Mouse (Mus musculus) liver, embryonic 14.5 days (tissue): ENCODE measurements around the gene Wsb1. TPM values are rescaled to one million over a fixed set of nuclear protein-coding genes. Genes with fewer than 3 reads are reported as not detected.

Source experiments
- ATAC-seq: fragments of 200-750 bp; cut with Nextera tagmentation; 2 replicates; pipeline ENCODE4 v1.8.0; 2017; ENCODE audit warnings: moderate number of reproducible peaks, mild to moderate bottlenecking, moderate library complexity; ENCODE audit not compliant: insufficient read depth
- DNase-seq, 3 experiments: peaks; one replicate each; pipeline ENCODE4 v3.0.0-alpha.2; 2012 to 2013; ENCODE audit warnings: low read depth in 3 of 3, low spot score in 3 of 3
- H3K27ac ChIP-seq: fragments of 300-500 bp; sonication (generic); 2 replicates; pipeline ENCODE4 v1.5.1; 2014; ENCODE audit warnings: moderate library complexity, mild to moderate bottlenecking, control low read depth, inconsistent platforms
- H3K27me3 ChIP-seq: fragments of 300-500 bp; sonication (generic); 2 replicates; pipeline ENCODE4 v1.6.1; 2014; ENCODE audit warnings: mild to moderate bottlenecking, low read length, moderate library complexity; ENCODE audit not compliant: control insufficient read depth, insufficient read depth
- H3K36me3 ChIP-seq: fragments of 300-500 bp; sonication (generic); replicated peaks from 2 replicates; pipeline ENCODE4 v1.6.1; 2014; ENCODE audit warnings: low read depth; ENCODE audit not compliant: control insufficient read depth, insufficient read depth
- H3K4me1 ChIP-seq, 2 experiments: fragments of 200-500 bp in 1 of 2; fragments of 300-500 bp in 1 of 2; sonication (generic) in 1 of 2; replicated peaks; 2 replicates each; pipeline ENCODE4 v1.6.1; 2012 to 2014; ENCODE audit warnings: antibody characterized with exemption in 1 of 2, inconsistent platforms in 1 of 2, low read length in 1 of 2; ENCODE audit not compliant: control insufficient read depth in 2 of 2, insufficient read depth in 2 of 2
- H3K4me2 ChIP-seq: fragments of 300-500 bp; sonication (generic); 2 replicates; pipeline ENCODE4 v1.6.1; 2014; ENCODE audit warnings: low read depth, mild to moderate bottlenecking, control low read depth, moderate library complexity
- H3K4me3 ChIP-seq, 2 experiments: fragments of 200-500 bp in 1 of 2; fragments of 300-500 bp in 1 of 2; sonication (generic) in 1 of 2; 2 replicates each; pipeline ENCODE4 v1.5.1; 2012 to 2014; ENCODE audit warnings: low read depth in 2 of 2, low read length in 2 of 2, mild to moderate bottlenecking in 2 of 2, control low read depth in 1 of 2, inconsistent platforms in 1 of 2, moderate library complexity in 1 of 2; ENCODE audit not compliant: insufficient read depth in 1 of 2
- H3K9ac ChIP-seq: fragments of 300-500 bp; sonication (generic); replicated peaks from 2 replicates; pipeline ENCODE4 v1.6.1; 2014; ENCODE audit warnings: mild to moderate bottlenecking, control low read depth, moderate library complexity
- H3K9me3 ChIP-seq: fragments of 300-500 bp; sonication (generic); 2 replicates; pipeline ENCODE4 v1.6.1; 2016; ENCODE audit warnings: low read length, mixed read lengths; ENCODE audit not compliant: control insufficient read depth
- CTCF ChIP-seq: IDR thresholded peaks from 2 replicates; pipeline ENCODE4 v1.5.1; 2016; ENCODE audit warnings: antibody characterized with exemption, low read depth, control low read depth
- EP300 ChIP-seq: IDR thresholded peaks from 2 replicates; pipeline ENCODE4 v1.6.1; 2016; ENCODE audit warnings: antibody characterized with exemption, low read depth
- WGBS: fragments of 180-500 bp; shearing (Covaris S2); extraction: QIAGEN DNeasy Blood & Tissue Kit; methylation state at CpG from one replicate; pipeline ENCODE4 v1.1.7; 2014; ENCODE audit not compliant: insufficient replicate concordance; 5-methylcytosine and 5-hydroxymethylcytosine counted together
- polyA plus RNA-seq, 2 experiments: library from polyadenylated mRNA; depleted of rRNA in 1 of 2; stranded (reverse) in 1 of 2; unstranded in 1 of 2; fragments of >200 nt; fragmentation: Nextera tagmentation in 1 of 2; extraction: Ambion mirVana in 1 of 2; gene quantifications; 2 replicates each; pipeline versions ENCODE4 v1.2.1 to v1.2.3; 2012 to 2014

Gene Wsb1
- polyA plus RNA-seq, 2 experiments, result 29.4 to 30.2 TPM

DNA sequence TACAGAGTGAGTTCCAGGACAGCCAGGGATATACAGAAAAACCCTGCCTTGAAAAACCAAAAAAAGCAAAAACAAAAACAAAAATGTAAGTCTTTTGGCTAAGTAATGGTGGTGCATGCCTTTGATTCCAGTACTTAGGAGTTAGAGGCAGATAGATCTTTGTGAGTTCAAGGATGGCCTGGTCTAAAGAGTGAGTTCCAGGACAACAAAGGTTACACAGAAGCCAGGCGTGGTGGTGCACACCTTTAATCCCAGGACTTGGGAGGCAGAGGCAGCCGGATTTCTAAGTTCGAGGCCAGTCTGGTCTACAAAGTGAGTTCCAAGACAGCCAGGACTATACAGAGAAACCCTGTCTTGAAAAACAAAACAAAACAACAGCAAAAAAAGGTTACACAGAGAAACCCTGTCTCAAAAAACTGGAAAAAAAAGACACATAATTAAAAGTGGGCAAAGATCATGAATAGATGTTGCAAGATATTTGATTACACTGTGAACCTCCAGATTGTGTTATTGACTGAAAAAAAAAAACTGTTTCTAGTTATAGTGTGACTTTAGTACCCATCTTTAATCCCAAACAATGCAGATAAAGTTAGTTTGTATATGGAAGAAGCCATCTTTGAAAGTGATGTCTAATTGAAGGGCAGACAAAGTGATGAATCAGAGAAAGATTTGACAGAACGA is 29.0 kb upstream of the Wsb1 start:
- Histone ChIP-seq H3K36me3 (no peaks in the 10 kb centered on the region), H3K27ac (no peak overlapping the region), H3K4me1 (peaks cover 12 to 27% of the 10 kb centered on the region in 2 experiments), H3K9me3 (no peaks in the 10 kb centered on the region), H3K4me3 (no peak overlapping the region), H3K9ac (no peak overlapping the region), H3K4me2 (no peak overlapping the region), H3K27me3 (no peaks in the 10 kb centered on the region)
- no peak for TF ChIP-seq EP300
- no peak for TF ChIP-seq CTCF
- ATAC-seq (no peak), DNase-seq (no peak)
- 61% methylated on average over 4 of the region's 4 CpGs for WGBS

DNA sequence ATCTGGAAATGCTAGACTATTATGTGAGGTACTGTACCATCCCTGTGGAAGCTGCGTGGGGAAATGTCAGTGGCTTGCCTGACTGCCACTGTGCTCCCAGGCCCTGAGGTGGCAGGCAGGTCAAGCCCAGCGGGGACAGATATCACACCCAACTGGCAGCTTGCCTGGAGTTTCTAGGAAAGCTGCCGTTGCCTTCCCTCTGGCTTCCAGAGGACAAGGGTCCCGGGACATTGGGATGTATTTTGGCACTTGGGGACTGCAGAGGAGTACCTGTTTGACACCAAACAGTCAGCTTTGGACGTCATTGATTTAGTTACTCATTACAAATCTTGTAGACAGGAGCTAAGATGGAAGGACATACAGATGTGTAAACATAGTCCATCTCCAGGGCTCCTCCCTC is 26.9 kb upstream of the Wsb1 start:
- Histone ChIP-seq H3K9ac (no peak overlapping the region), H3K4me3 (no peak overlapping the region), H3K36me3 (no peaks in the 10 kb centered on the region), H3K4me1 (peaks cover 5 to 12% of the 10 kb centered on the region in 2 experiments), H3K9me3 (no peaks in the 10 kb centered on the region), H3K27ac (no peak overlapping the region), H3K27me3 (no peaks in the 10 kb centered on the region), H3K4me2 (no peak overlapping the region)
- DNase-seq (no peak), ATAC-seq (no peak)
- no peak for TF ChIP-seq EP300
- TF ChIP-seq CTCF, result no peak
- WGBS, result 47% methylated on average over 5 of the region's 5 CpGs

DNA sequence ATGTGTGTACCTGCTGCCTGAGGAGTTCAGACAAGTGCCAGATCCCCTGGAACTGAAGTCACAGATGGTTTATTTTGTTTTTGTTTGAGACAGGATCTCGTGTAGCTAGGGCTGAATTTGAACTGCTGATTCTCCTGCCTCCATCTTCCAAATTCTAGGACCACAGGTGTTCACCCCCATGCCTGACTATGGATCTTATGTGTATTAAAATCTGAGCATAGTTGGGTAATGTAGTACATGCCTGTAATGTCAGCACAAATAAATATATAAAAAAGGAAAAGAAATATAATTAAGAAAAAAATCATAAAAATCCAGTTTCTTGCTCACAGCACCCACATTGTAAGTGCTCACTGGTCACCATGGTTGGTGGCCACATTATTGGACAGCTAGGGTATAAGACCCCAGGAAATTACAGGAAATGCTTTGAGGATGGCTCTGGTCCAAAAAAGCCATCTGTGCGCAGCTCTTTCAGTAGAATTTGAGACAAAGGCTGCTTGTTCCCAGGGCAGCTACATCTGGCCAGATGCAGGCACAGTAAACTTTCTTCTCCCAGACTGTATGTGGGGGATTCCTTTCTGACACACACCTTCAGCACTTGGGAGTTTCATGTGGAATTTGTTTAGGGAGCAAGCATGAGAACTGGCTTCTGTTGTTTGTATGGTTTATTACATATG is 25.4 kb upstream of the Wsb1 start:
- Histone ChIP-seq H3K9ac (no peak overlapping the region), H3K36me3 (no peaks in the 10 kb centered on the region), H3K27ac (no peak overlapping the region), H3K9me3 (no peaks in the 10 kb centered on the region), H3K27me3 (no peaks in the 10 kb centered on the region), H3K4me2 (no peak overlapping the region), H3K4me1 (peaks cover 0 to 6% of the 10 kb centered on the region in 2 experiments; a peak in 2 of 4 replicates), H3K4me3 (no peak overlapping the region)
- DNase-seq, result no peak
- ATAC-seq, result no peak
- 48% methylated on average over 2 of the region's 2 CpGs for WGBS
- no peak for TF ChIP-seq EP300
- TF ChIP-seq CTCF, result no peak

DNA sequence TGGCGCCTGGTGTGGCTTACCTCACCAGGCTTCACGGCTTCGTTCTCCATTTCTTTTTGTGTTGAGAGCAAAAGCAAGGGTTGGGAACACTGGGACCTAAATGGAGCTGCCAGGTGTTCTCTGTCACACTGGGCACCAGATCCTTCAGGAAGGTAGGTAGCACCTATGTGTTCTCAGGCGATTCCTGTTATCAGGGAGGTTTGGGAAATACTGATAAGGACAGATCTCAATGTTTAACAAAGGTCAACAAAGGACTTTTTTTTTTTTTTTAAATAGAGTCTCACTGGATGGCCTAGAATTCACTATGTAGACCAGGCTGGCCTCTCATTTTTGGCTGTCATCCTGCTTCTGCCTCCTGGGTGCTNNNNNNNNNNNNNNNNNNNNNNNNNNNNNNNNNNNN is 19.3 kb upstream of the Wsb1 start:
- TF ChIP-seq CTCF (no peak), EP300 (no peak)
- Histone ChIP-seq H3K4me2 (no peak overlapping the region), H3K4me1 (peaks cover 0 to 2% of the 10 kb centered on the region in 2 experiments; a peak in 1 of 4 replicates), H3K27ac (no peak overlapping the region), H3K9ac (no peak overlapping the region), H3K9me3 (no peaks in the 10 kb centered on the region), H3K4me3 (no peak overlapping the region), H3K27me3 (no peaks in the 10 kb centered on the region), H3K36me3 (no peaks in the 10 kb centered on the region)
- WGBS, result 51% methylated on average over 4 of the region's 4 CpGs
- ATAC-seq (no peak), DNase-seq (no peak)

DNA sequence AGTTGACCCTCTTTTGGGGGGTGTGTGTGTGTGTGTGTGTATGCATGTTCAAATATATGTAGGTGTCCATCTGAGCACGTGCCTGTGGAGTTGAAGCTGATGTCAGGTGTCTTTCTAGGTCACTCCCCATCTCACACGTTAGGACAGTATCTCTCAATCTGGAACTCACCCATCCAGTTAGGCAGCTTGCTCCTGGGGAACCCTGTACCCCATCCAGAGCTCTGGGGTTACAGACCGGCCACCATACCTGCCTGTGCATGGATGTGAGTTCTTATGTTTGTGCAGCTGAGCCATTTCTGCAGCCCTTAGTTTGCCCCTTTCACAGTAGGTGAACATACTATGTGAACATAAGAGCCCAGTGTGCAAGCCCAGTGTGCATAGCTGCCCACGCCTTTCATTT is 18.6 kb upstream of the Wsb1 start:
- no peak for ATAC-seq
- no peaks in the 10 kb centered on the region for H3K36me3 ChIP-seq
- no peak overlapping the region for H3K4me3 ChIP-seq
- H3K4me1 ChIP-seq, result peaks cover 0 to 2% of the 10 kb centered on the region in 2 experiments; a peak in 1 of 4 replicates
- H3K4me2 ChIP-seq, result no peak overlapping the region
- H3K27ac ChIP-seq, result no peak overlapping the region
- WGBS, result 55% methylated on average over 4 of the region's 4 CpGs
- no peaks in the 10 kb centered on the region for H3K9me3 ChIP-seq
- no peaks in the 10 kb centered on the region for H3K27me3 ChIP-seq
- no peak overlapping the region for H3K9ac ChIP-seq
- TF ChIP-seq EP300 (no peak), CTCF (no peak)
- no peak for DNase-seq
